9 mouse cellular contexts compared by ENCODE assay signal in genomic region chr17:24803952-24804951, GRCm38 (mm10). TPM values are rescaled to one million over a fixed set of nuclear protein-coding genes. Genes with fewer than 3 reads are reported as not detected.
DNase-seq lines count a peak whose midpoint lies in the region; ATAC-seq lines count a peak whose summit lies in the region.
"Had no signal": no experiment of that assay in that cellular context is flagged by ENCODE, and none has a peak within 500 bp of the region (broad histone marks: within the 10 kb centered on the region; RNA-seq: fewer than 3 reads in every experiment).

Gene Meiob (plus strand): TSS chr17:24804289.

- H3K27ac ChIP-seq in forebrain, embryonic 13.5 days = no peak within 1 kb of the TSS

- H3K9me3 ChIP-seq in forebrain, embryonic 13.5 days (replicated peaks) = no peaks in the 10 kb centered on the region

- peaks cover 58% of the 10 kb centered on the region for H3K27me3 ChIP-seq in forebrain, embryonic 13.5 days

- peak within 1 kb of the TSS; percentile 70 for H3K9ac ChIP-seq in forebrain, embryonic 13.5 days

- peaks cover 10% of the 10 kb centered on the region; the same call in 1 of the 2 replicates for H3K4me1 ChIP-seq in forebrain, embryonic 13.5 days

- peak; percentile 50 for DNase-seq in MEL-GATA-1-ER (ENCODE audit: extremely low read depth, low read depth)
- DNase-seq in c-Kit-positive CD71-positive TER-119-negative erythroid progenitor cells, embryonic 14.5 days (ENCODE audit: low read depth) = peak; percentile 70
- DNase-seq in layer of hippocampus, postnatal 10 days (ENCODE audit: low spot score in 2 of 2) = peak; percentile 46 to 52
- DNase-seq in lung, postnatal 36 days = peak; percentile 80
- DNase-seq in retina, postnatal 1 day = peak; percentile 85
- DNase-seq in urinary bladder, postnatal 14 days (ENCODE audit: low spot score) = peak; percentile 67

- WGBS in forebrain, embryonic 13.5 days = under 1% methylated on average over 64 of the region's 71 CpGs

- H3K4me2 ChIP-seq in forebrain, embryonic 13.5 days = peak within 1 kb of the TSS; percentile 81

- peak; percentile 66 for ATAC-seq in forebrain, embryonic 13.5 days
- ATAC-seq in hematopoietic stem cell, adult 5-6 weeks (replicated peaks in 1 of 2; ENCODE audit: insufficient read depth in 1 of 2, low FRiP score in 2 of 2, low TSS enrichment in 1 of 2, low read depth in 1 of 2, poor library complexity in 2 of 2, severe bottlenecking in 2 of 2) = peak; percentile 68 to 89

- H3K36me3 ChIP-seq in forebrain, embryonic 13.5 days (ENCODE audit: poor library complexity, severe bottlenecking) = no peaks in the 10 kb centered on the region

- H3K4me3 ChIP-seq in forebrain, embryonic 13.5 days = peak within 1 kb of the TSS; percentile 61

RNA-seq across cellular contexts. Expression of gene Meiob, which starts in this region (rescaled TPM):
- not detected in 2 replicates for polyA plus RNA-seq in forebrain, embryonic 13.5 days (2015; fragmentation: Nextera tagmentation; extraction: Ambion mirVana)
- total RNA-seq in hematopoietic stem cell, adult 5-6 weeks (2017) = 0.44 TPM in 1 of 2 replicates, not detected in the other
- total RNA-seq in layer of hippocampus, postnatal 10 days (2021) = not detected
- total RNA-seq: left cerebral cortex, postnatal 10 days had no signal

Comparison
In these comparisons a context has a peak if more than half of its experiments do, and no peak if none do; other contexts are left out.
1. Peak in ATAC-seq, H3K4me3 ChIP-seq, H3K9ac ChIP-seq and H3K4me2 ChIP-seq in forebrain, embryonic 13.5 days; RNA of the gene not detected or under 1 TPM.
2. Peak in ATAC-seq in hematopoietic stem cell, adult 5-6 weeks; RNA of the gene not detected or under 1 TPM.
3. Peak in DNase-seq in layer of hippocampus, postnatal 10 days; RNA of the gene not detected or under 1 TPM.